Mouse (Mus musculus): ENCODE measurements around the gene Btbd3.

GRCm38 (mm10) chr2:138590307-138590706 is 333.9 kb downstream of the Btbd3 start:
- TF ChIP-seq CTCF (IDR thresholded peaks at IDR 0.05; ENCODE audit: borderline replicate concordance, control insufficient read depth, extremely low read depth, insufficient read depth, low read length, poor library complexity), result no peak
- no peak for TF ChIP-seq POLR2A (IDR thresholded peaks at IDR 0.05; ENCODE audit: control insufficient read depth, extremely low read depth, insufficient read depth, low read length, poor library complexity)
